Mouse (Mus musculus) myocyte (in vitro differentiated cells): ENCODE results near the gene Aldh16a1. TPM values are rescaled to one million over a fixed set of nuclear protein-coding genes. Genes with fewer than 3 reads are reported as not detected.
A peak's percentile ranks its signal among the peaks of the same experiment; 100 is the strongest.

ENCODE experiments used
- H3K27me3 ChIP-seq: one replicate; pipeline ENCODE4 v1.6.1; 2011; ENCODE audit not compliant: control insufficient read depth, insufficient read depth, insufficient read length
- H3K36me3 ChIP-seq: one replicate; pipeline ENCODE4 v1.6.1; 2011; ENCODE audit not compliant: control insufficient read depth, insufficient read depth
- H3K4me2 ChIP-seq: one replicate; pipeline ENCODE4 v1.6.1; 2011; ENCODE audit warnings: low read depth, control low read depth
- H3K4me3 ChIP-seq: one replicate; pipeline ENCODE4 v1.5.1; 2011; ENCODE audit warnings: mild to moderate bottlenecking, control low read depth, moderate library complexity
- H3K79me2 ChIP-seq: one replicate; pipeline ENCODE4 v1.6.1; 2011; ENCODE audit not compliant: control insufficient read depth, insufficient read depth
- H3ac ChIP-seq: one replicate; pipeline ENCODE4 v1.6.1; 2011; ENCODE audit not compliant: control insufficient read depth, insufficient read length
- CEBPB ChIP-seq: IDR thresholded peaks from 2 replicates; pipeline ENCODE4 v1.6.1; 2011; ENCODE audit warnings: mild to moderate bottlenecking, moderate library complexity; ENCODE audit not compliant: poor library complexity, insufficient read depth, severe bottlenecking
- E2F4 ChIP-seq: IDR thresholded peaks from one replicate; pipeline ENCODE4 v1.6.1; 2011; ENCODE audit warnings: mild to moderate bottlenecking, control low read depth, moderate library complexity; ENCODE audit not compliant: insufficient read depth
- MAX ChIP-seq: IDR thresholded peaks from one replicate; pipeline ENCODE4 v1.6.1; 2011; ENCODE audit warnings: low read depth, mild to moderate bottlenecking, control low read depth
- MYOD1 ChIP-seq, 3 experiments: IDR thresholded peaks; one replicate each; pipeline ENCODE4 v1.6.1; 2011; ENCODE audit warnings: control low read depth in 2 of 3, low read depth in 2 of 3, mild to moderate bottlenecking in 2 of 3, moderate library complexity in 1 of 3; ENCODE audit not compliant: insufficient read length in 2 of 3, control insufficient read depth in 1 of 3
- MYOG ChIP-seq, 3 experiments: IDR thresholded peaks; one replicate each; pipeline ENCODE4 v1.6.1; 2011; ENCODE audit warnings: control low read depth in 2 of 3, low read depth in 2 of 3, mild to moderate bottlenecking in 2 of 3; ENCODE audit not compliant: insufficient read length in 2 of 3, control insufficient read depth in 1 of 3, insufficient read depth in 1 of 3
- POLR2A ChIP-seq: IDR thresholded peaks from one replicate; pipeline ENCODE4 v1.6.1; 2011; ENCODE audit warnings: low read depth, mild to moderate bottlenecking, control low read depth, moderate library complexity; ENCODE audit not compliant: insufficient read length
- POLR2AphosphoS2 ChIP-seq: IDR thresholded peaks from one replicate; pipeline ENCODE4 v1.6.1; 2011; ENCODE audit warnings: low read depth, control low read depth; ENCODE audit not compliant: insufficient read length
- REST ChIP-seq: IDR thresholded peaks from one replicate; pipeline ENCODE4 v1.6.1; 2011; ENCODE audit warnings: mild to moderate bottlenecking, control low read depth, moderate library complexity; ENCODE audit not compliant: insufficient read depth, insufficient read length
- SRF ChIP-seq: IDR thresholded peaks from one replicate; pipeline ENCODE4 v1.6.1; 2011; ENCODE audit warnings: low read depth; ENCODE audit not compliant: control insufficient read depth, insufficient read length
- TCF12 ChIP-seq: IDR thresholded peaks from one replicate; pipeline ENCODE4 v1.6.1; 2011; ENCODE audit warnings: mild to moderate bottlenecking, control low read depth; ENCODE audit not compliant: poor library complexity, insufficient read depth, severe bottlenecking
- TCF3 ChIP-seq: IDR thresholded peaks from one replicate; pipeline ENCODE4 v1.6.1; 2011; ENCODE audit warnings: low read depth, control low read depth; ENCODE audit not compliant: insufficient read length
- USF1 ChIP-seq: IDR thresholded peaks from one replicate; pipeline ENCODE4 v1.6.1; 2011; ENCODE audit warnings: low read depth, mild to moderate bottlenecking, control low read depth, moderate library complexity
- polyA plus RNA-seq: library from polyadenylated mRNA; unstranded; fragments of >200 nt; fragmentation: generic; extraction: Trizol; gene quantifications from one replicate; pipeline ENCODE4 v1.2.1, GENCODE M21; 2012; ENCODE audit warnings: missing spikeins

The Aldh16a1 gene
- 29.0 TPM for polyA plus RNA-seq

DNA sequence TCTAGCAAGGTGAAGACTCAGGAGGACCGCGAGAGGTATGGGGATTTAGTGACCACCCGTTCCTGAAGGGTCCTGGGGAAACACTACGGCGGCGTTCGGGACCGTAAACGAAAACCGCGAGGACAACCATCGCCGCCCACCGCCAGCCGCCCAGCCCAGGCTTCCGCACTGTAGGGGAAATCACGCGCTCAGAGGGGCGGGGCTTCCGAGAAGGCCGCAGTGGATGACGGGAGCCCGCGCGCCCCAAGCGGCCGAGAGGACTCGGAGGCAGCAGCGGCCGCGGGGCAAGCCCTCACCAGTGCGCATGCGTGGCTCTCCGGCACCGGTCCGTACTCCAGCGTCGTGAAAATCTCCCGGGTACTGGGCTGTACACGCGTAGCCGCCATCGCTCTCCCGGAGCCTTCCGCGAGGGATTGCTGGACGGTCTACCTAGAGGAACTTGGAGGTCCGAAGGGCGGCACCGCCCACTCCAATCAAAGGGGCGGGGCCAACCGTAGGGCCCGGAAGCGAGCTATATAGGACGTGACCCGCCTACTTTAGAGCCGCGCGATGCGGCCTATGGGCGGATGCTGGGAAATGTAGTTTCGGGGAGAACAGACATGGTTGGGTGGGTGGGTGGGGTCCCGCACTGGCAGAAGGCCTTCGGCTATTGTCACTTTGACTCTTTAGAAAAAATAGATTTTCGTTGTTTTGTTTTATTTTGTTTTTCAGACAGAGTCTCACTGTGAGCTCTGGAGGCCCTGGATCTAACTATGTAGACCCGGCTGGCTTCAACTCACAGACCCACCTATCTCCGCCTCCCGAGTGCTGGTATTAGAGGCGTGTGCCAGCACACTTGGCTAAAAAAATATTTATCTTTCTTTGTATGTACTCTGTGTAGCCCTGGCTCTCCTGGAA, at the start of gene Aldh16a1, which contains the start of gene Pih1d1:
Gene Aldh16a1 (minus strand): TSS at position 489 of the 897 bp plus-strand sequence.
Gene Pih1d1 (plus strand): TSS at position 208 of the 897 bp plus-strand sequence.
- Histone ChIP-seq H3K79me2 (peaks cover 3% of the 10 kb centered on the region), H3K36me3 (no peaks in the 10 kb centered on the region), H3K27me3 (no peaks in the 10 kb centered on the region), H3K4me3 (peak within 1 kb of the TSS; percentile 86), H3ac (peak within 1 kb of the TSS; percentile 20), H3K4me2 (peak within 1 kb of the TSS; percentile 97)
- peak; percentile 71 for TF ChIP-seq E2F4
- no peak for TF ChIP-seq TCF12
- TF ChIP-seq USF1, result peak; percentile 39
- no peak for TF ChIP-seq REST
- TF ChIP-seq POLR2A, result peak; percentile 90
- TF ChIP-seq POLR2AphosphoS2, result peak; percentile 94
- peak; percentile 94 for TF ChIP-seq SRF

DNA sequence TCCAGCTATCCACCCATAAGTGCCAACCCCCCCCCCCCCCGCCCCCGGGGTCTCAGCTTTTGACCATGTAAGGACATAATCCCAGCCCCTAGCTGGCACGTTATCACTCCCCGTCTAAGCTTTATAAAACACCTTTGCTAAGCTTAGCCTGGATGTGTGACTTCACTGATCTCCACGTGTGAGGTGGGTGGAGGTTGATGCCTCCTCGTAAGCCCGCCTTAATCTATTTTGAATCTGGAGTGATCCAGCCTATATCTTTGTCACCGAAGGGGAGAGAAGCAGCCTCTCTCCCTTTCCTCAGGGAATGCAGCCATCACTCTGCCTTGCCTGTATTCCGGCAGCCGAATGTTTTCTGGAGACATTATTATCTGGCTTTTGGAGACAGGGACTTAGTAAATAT, 48.3 kb upstream of the Aldh16a1 start:
- Histone ChIP-seq H3K27me3 (peaks cover 21% of the 10 kb centered on the region), H3K36me3 (no peaks in the 10 kb centered on the region), H3K4me2 (no peak overlapping the region), H3ac (no peak overlapping the region), H3K79me2 (no peaks in the 10 kb centered on the region), H3K4me3 (no peak overlapping the region)
- TF ChIP-seq TCF3 (no peak), USF1 (no peak), MAX (no peak), MYOD1 (IDR thresholded peaks at IDR 0.05; ENCODE audit: control insufficient read depth in 1 of 3, insufficient read length in 2 of 3, low read depth in 2 of 3) (no peak), E2F4 (no peak), POLR2AphosphoS2 (no peak), POLR2A (no peak)

DNA sequence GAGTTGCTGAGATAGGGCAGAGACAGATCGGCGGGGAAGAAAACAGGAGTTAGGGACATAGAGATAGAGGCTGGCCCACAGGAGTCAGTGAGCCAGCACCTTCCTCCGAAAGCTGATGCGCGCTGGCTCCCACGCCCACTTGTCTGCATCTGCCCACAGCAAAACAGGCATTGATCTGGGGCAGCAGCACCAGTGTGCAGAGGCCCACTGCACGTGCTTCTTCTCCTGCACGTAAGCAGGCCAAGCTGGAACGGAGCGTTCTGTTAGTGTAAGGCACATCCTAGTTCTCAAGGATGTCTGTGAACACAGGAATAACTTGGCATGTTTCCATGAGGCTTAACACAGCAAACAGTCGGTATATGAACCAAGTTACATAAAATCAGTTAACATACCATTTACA, 44.6 kb upstream of the Aldh16a1 start:
- peaks cover 17% of the 10 kb centered on the region for H3K27me3 ChIP-seq
- H3ac ChIP-seq, result no peak overlapping the region
- H3K4me2 ChIP-seq, result no peak overlapping the region
- no peak overlapping the region for H3K4me3 ChIP-seq
- H3K36me3 ChIP-seq, result no peaks in the 10 kb centered on the region
- no peak for TF ChIP-seq POLR2AphosphoS2
- TF ChIP-seq REST, result no peak
- no peak for TF ChIP-seq MAX
- TF ChIP-seq SRF, result no peak
- TF ChIP-seq CEBPB, result no peak
- TF ChIP-seq TCF12, result no peak
- TF ChIP-seq E2F4, result no peak
- TF ChIP-seq USF1, result no peak
- no peak for TF ChIP-seq POLR2A
- no peak for TF ChIP-seq MYOG (IDR thresholded peaks at IDR 0.05; ENCODE audit: control insufficient read depth in 1 of 3, insufficient read depth in 1 of 3, insufficient read length in 2 of 3, low read depth in 2 of 3)
- no peaks in the 10 kb centered on the region for H3K79me2 ChIP-seq

DNA sequence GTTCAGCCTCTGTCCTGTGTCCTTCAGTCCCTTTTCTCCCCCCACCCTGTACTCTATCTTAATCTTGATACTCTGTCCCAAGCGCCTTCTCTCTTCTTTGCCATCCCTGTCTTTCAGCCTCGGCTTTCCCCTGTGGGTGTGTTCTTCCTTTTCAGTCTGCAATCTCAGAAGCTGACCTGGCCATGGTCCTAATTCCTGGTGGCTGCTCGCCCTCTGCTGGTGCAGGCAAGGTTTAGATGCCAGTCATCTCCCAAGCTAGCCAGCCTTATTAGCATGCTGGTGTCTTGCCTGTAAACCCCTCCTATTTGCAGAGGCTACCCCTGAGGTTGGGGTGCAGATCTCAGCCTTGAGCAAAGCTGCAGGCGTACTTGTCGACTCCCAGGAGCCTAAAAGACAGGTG, 44.1 kb upstream of the Aldh16a1 start:
- Histone ChIP-seq H3K79me2 (no peaks in the 10 kb centered on the region), H3ac (no peak overlapping the region), H3K36me3 (no peaks in the 10 kb centered on the region), H3K27me3 (peaks cover 17% of the 10 kb centered on the region), H3K4me2 (peak overlapping the region; percentile 35), H3K4me3 (no peak overlapping the region)
- TF ChIP-seq CEBPB (no peak), REST (no peak), SRF (no peak), TCF3 (no peak), E2F4 (no peak), USF1 (no peak), TCF12 (no peak), MYOG (IDR thresholded peaks at IDR 0.05; ENCODE audit: control insufficient read depth in 1 of 3, insufficient read depth in 1 of 3, insufficient read length in 2 of 3, low read depth in 2 of 3) (no peak), MYOD1 (IDR thresholded peaks at IDR 0.05; ENCODE audit: control insufficient read depth in 1 of 3, insufficient read length in 2 of 3, low read depth in 2 of 3) (no peak), POLR2AphosphoS2 (no peak), POLR2A (no peak), MAX (no peak)

DNA sequence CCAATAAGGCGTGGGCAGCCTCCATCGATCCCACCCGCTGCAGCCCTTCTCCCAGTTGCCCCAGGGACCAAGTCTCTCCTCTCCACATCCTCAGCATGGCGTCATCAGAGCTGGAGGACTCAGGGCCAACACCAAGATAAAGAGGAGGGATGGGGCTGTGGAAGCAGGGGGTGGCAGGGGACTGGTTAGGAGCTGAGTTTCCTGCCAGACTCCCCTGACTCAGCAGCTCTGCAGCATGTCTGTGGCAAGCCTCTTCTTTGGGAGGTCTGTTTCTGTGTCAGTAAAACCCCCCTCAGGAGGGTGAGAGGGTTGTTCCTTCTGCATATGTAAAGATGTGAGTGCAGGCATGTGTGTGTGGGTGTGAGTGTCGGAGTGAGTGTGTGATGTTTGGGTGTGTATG, 42.6 kb upstream of the Aldh16a1 start:
- no peaks in the 10 kb centered on the region for H3K79me2 ChIP-seq

More for the DNA sequence above, 42.6 kb upstream of the Aldh16a1 start:
- H3K27me3 ChIP-seq, result peaks cover 17% of the 10 kb centered on the region
- H3K36me3 ChIP-seq, result no peaks in the 10 kb centered on the region
- H3K4me3 ChIP-seq, result no peak overlapping the region
- H3ac ChIP-seq, result no peak overlapping the region
- no peak overlapping the region for H3K4me2 ChIP-seq
- TF ChIP-seq CEBPB (no peak), SRF (no peak), POLR2A (no peak), MYOG (IDR thresholded peaks at IDR 0.05; ENCODE audit: control insufficient read depth in 1 of 3, insufficient read depth in 1 of 3, insufficient read length in 2 of 3, low read depth in 2 of 3) (no peak), REST (no peak)
